Mouse (Mus musculus): Measurements from ENCODE around the gene Strc. TPM values are rescaled to one million over a fixed set of nuclear protein-coding genes. Genes with fewer than 3 reads are reported as not detected.

Gene Strc
- polyA plus RNA-seq, 1 experiment from 2014 or later: not detected

DNA sequence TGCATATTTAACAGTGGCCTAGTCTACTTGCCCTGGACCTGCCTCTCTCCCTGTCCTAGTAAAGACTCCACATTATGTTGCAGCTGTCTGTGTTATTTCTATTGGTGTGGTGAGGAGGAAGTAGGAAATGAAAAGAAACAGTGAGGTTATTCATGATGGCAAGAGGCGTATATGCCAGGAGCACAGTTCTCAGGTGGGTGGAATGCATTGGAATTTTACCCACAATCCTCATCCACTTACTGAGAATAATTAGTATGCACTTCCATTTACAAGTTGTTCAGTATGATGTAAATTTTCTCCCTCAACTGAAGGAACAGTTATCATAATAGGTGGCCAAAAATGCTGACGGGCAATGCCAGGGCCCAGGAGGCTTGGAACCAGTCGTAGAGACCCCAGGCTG lies 23.3 kb downstream of the Strc start:
- WGBS: 58% methylated on average over 3 of the region's 3 CpGs
- peaks cover 4% of the 10 kb centered on the region; the same call in 1 of the 2 replicates for H3K27me3 ChIP-seq (replicated peaks; ENCODE audit: control insufficient read depth, insufficient read depth, low read length)
- H3K4me2 ChIP-seq (ENCODE audit: low read length): no peak overlapping the region
- 0 out of 2 replicates have a peak, but pooled peaks cover 4% of the 10 kb centered on the region for H3K4me1 ChIP-seq (replicated peaks; ENCODE audit: control insufficient read depth, insufficient read depth, low read length)
- no peaks in the 10 kb centered on the region for H3K36me3 ChIP-seq (ENCODE audit: control insufficient read depth, insufficient read depth)
- no peak for ATAC-seq
- no peaks in the 10 kb centered on the region for H3K9me3 ChIP-seq (ENCODE audit: control insufficient read depth, low read length)
- H3K4me3 ChIP-seq (replicated peaks; ENCODE audit: low read length): no peak overlapping the region
- H3K27ac ChIP-seq (ENCODE audit: low read length): no peak overlapping the region
- no peak overlapping the region for H3K9ac ChIP-seq (replicated peaks; ENCODE audit: low read depth, low read length)

DNA sequence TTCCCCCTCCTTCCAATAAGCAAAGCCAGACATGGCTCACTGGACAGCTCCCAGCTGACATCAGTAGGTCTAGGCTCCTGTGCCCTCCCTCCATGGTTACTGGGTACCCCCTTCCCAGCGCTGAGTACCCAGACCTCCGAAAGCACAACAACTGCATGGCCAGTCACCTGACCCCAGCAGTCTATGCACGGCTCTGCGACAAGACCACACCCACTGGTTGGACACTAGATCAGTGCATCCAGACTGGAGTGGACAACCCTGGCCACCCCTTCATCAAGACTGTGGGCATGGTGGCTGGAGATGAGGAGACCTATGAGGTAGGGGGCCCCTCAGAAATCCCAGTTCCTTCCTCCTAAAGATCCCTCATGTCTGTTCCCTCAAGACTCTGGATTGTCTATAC lies 27.5 kb downstream of the Strc start:
- Histone ChIP-seq H3K36me3 (ENCODE audit: control insufficient read depth, insufficient read depth) (no peaks in the 10 kb centered on the region), H3K9me3 (ENCODE audit: control insufficient read depth, low read length) (no peaks in the 10 kb centered on the region), H3K27me3 (replicated peaks; ENCODE audit: control insufficient read depth, insufficient read depth, low read length) (peaks cover 13% of the 10 kb centered on the region), H3K4me3 (replicated peaks; ENCODE audit: low read length) (no peak overlapping the region), H3K4me2 (ENCODE audit: low read length) (peak overlapping the region; percentile 62; the same call in 1 of the 2 replicates), H3K27ac (ENCODE audit: low read length) (no peak overlapping the region), H3K9ac (replicated peaks; ENCODE audit: low read depth, low read length) (no peak overlapping the region), H3K4me1 (replicated peaks; ENCODE audit: control insufficient read depth, insufficient read depth, low read length) (peaks cover 9% of the 10 kb centered on the region)
- no peak for ATAC-seq
- WGBS: 43% methylated on average over 4 of the region's 4 CpGs

DNA sequence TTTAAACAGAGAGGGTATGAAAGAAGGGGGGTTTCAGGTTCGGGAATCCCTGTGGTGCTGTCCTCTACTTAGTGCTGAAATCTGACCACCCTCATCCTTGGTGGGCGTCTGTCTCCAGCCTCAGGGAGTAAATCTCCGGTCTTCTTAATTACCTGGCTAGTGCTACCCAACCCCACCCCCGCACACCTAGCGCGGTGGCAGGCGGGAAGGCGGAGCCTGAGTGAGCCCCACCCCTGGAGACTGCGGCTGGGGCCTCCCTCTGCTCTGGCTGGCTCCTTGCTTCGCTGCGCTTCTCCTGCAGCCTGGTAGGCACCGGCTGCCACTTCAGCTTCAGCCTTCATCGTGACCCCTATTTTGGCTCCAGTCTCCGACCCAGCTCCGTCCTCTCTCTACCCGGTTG lies 28.6 kb downstream of the Strc start:
- H3K27ac ChIP-seq (ENCODE audit: low read length): no peak overlapping the region
- H3K36me3 ChIP-seq (ENCODE audit: control insufficient read depth, insufficient read depth): no peaks in the 10 kb centered on the region
- WGBS: 0% methylated on average over 16 of the region's 16 CpGs
- no peaks in the 10 kb centered on the region for H3K9me3 ChIP-seq (ENCODE audit: control insufficient read depth, low read length)
- H3K4me3 ChIP-seq (replicated peaks; ENCODE audit: low read length): peak overlapping the region; percentile 53
- H3K9ac ChIP-seq (replicated peaks; ENCODE audit: low read depth, low read length): peak overlapping the region; percentile 62
- ATAC-seq: peak; percentile 67
- H3K27me3 ChIP-seq (replicated peaks; ENCODE audit: control insufficient read depth, insufficient read depth, low read length): peaks cover 13% of the 10 kb centered on the region
- H3K4me2 ChIP-seq (ENCODE audit: low read length): peak overlapping the region; percentile 62
- peaks cover 14% of the 10 kb centered on the region for H3K4me1 ChIP-seq (replicated peaks; ENCODE audit: control insufficient read depth, insufficient read depth, low read length)

- 5% methylated on average over 4 of the region's 4 CpGs for WGBS
- H3K27ac ChIP-seq (ENCODE audit: low read length): no peak overlapping the region
- H3K4me2 ChIP-seq (ENCODE audit: low read length): peak overlapping the region; percentile 62
- H3K27me3 ChIP-seq (replicated peaks; ENCODE audit: control insufficient read depth, insufficient read depth, low read length): peaks cover 13% of the 10 kb centered on the region
- H3K36me3 ChIP-seq (ENCODE audit: control insufficient read depth, insufficient read depth): no peaks in the 10 kb centered on the region
- peaks cover 14% of the 10 kb centered on the region for H3K4me1 ChIP-seq (replicated peaks; ENCODE audit: control insufficient read depth, insufficient read depth, low read length)
- H3K9ac ChIP-seq (replicated peaks; ENCODE audit: low read depth, low read length): peak overlapping the region; percentile 62
- no peak for ATAC-seq
- H3K9me3 ChIP-seq (ENCODE audit: control insufficient read depth, low read length): no peaks in the 10 kb centered on the region
- H3K4me3 ChIP-seq (replicated peaks; ENCODE audit: low read length): peak overlapping the region; percentile 53
Observed at GRCm38 (mm10) chr2:121357961-121358360, 29.0 kb downstream of the Strc start.

- WGBS: 47% methylated on average over 5 of the region's 5 CpGs
- Histone ChIP-seq H3K4me3 (replicated peaks; ENCODE audit: low read length) (peak within 1 kb of the TSS; percentile 53), H3K4me1 (replicated peaks; ENCODE audit: control insufficient read depth, insufficient read depth, low read length) (peaks cover 14% of the 10 kb centered on the region), H3K27ac (ENCODE audit: low read length) (no peak within 1 kb of the TSS), H3K9ac (replicated peaks; ENCODE audit: low read depth, low read length) (peak within 1 kb of the TSS; percentile 62), H3K9me3 (ENCODE audit: control insufficient read depth, low read length) (no peaks in the 10 kb centered on the region), H3K4me2 (ENCODE audit: low read length) (peak within 1 kb of the TSS; percentile 62), H3K36me3 (ENCODE audit: control insufficient read depth, insufficient read depth) (no peaks in the 10 kb centered on the region), H3K27me3 (replicated peaks; ENCODE audit: control insufficient read depth, insufficient read depth, low read length) (peaks cover 13% of the 10 kb centered on the region)
- ATAC-seq: no peak
Observed at GRCm38 (mm10) chr2:121357494-121357893, 29.5 kb downstream of the Strc start, which contains the start of gene Ckmt1. Gene Ckmt1 (plus strand): TSS chr2:121357714.

DNA sequence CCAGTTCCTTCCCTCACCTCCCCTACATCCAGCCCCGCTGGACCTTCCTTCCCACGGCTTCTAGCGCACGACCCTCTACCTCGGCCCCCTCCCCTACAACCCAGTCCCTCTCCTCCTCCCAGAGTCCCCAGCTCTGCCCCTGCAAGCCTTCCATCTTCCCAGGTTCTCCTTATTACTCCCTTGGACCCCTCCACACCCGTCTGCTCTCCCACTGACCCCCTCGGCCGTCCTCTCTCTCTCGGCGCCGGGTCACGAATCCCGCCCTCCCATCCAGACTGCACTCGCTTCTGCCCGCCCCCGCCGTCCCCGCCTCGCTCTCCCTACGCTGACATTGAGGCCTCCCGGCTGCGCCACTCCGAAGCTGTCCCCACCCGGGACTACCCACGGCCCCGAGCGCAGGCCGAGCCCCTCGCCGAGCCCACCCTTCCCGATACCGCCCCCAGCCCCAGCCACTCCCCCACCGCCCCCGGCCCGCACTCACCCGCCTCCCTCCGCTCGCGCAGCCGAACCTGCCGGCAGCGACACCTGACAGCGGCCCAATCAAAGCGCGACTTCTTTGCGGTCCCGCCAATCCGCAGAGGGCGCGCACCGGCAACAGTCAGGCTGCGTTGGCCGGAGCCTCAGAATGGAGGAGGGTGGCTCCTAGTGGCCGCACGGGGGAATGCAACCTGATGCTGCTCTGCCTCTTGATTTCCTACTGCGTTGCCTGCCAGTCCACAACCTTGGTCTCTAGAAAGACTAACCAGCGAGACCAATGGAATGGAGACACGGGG lies 32.0 kb downstream of the Strc start, which contains the start of gene Ppip5k1:
Ppip5k1 (minus strand) TSS at position 577 of the 773 bp plus-strand sequence.
- H3K27me3 ChIP-seq (replicated peaks; ENCODE audit: control insufficient read depth, insufficient read depth, low read length): peaks cover 13% of the 10 kb centered on the region
- peak within 1 kb of the TSS; percentile 55 for H3K27ac ChIP-seq (ENCODE audit: low read length)
- H3K4me3 ChIP-seq (replicated peaks; ENCODE audit: low read length): peak within 1 kb of the TSS; percentile 85
- peak within 1 kb of the TSS; percentile 80 for H3K9ac ChIP-seq (replicated peaks; ENCODE audit: low read depth, low read length)
- under 1% methylated on average over 56 of the region's 58 CpGs for WGBS
- no peaks in the 10 kb centered on the region for H3K36me3 ChIP-seq (ENCODE audit: control insufficient read depth, insufficient read depth)
- no peaks in the 10 kb centered on the region for H3K9me3 ChIP-seq (ENCODE audit: control insufficient read depth, low read length)
- peak; percentile 98 for ATAC-seq
- H3K4me2 ChIP-seq (ENCODE audit: low read length): peak within 1 kb of the TSS; percentile 89
- peaks cover 14% of the 10 kb centered on the region for H3K4me1 ChIP-seq (replicated peaks; ENCODE audit: control insufficient read depth, insufficient read depth, low read length)

DNA sequence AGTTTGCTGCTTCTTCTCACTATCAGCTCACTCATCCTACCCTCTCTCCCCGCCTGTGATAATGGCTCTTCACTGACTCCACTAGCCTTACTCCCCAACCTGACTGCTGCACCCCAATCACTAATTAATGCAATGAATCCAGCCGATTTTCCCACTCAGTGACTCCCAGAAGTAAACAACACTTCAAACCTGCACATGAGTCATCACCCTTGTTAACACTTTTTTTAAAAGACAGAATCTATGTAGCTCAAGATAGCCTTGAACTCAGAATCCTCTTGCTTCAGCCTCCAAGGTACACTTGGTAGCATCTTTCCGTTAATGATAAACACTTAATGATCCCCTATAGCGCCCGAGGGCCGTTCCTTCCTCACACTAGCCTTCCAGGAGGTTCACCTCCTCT lies 32.6 kb downstream of the Strc start:
- H3K36me3 ChIP-seq (ENCODE audit: control insufficient read depth, insufficient read depth): no peaks in the 10 kb centered on the region
- peaks cover 14% of the 10 kb centered on the region for H3K4me1 ChIP-seq (replicated peaks; ENCODE audit: control insufficient read depth, insufficient read depth, low read length)
- H3K9me3 ChIP-seq (ENCODE audit: control insufficient read depth, low read length): no peaks in the 10 kb centered on the region
- peak overlapping the region; percentile 80 for H3K9ac ChIP-seq (replicated peaks; ENCODE audit: low read depth, low read length)
- H3K4me3 ChIP-seq (replicated peaks; ENCODE audit: low read length): peak overlapping the region; percentile 85
- no peak for ATAC-seq
- no peak overlapping the region for H3K27ac ChIP-seq (ENCODE audit: low read length)
- 3% methylated on average over 6 of the region's 6 CpGs for WGBS
- H3K4me2 ChIP-seq (ENCODE audit: low read length): peak overlapping the region; percentile 89
- peaks cover 11% of the 10 kb centered on the region for H3K27me3 ChIP-seq (replicated peaks; ENCODE audit: control insufficient read depth, insufficient read depth, low read length)

- Histone ChIP-seq H3K9me3 (ENCODE audit: control insufficient read depth, low read length) (no peaks in the 10 kb centered on the region), H3K27me3 (replicated peaks; ENCODE audit: control insufficient read depth, insufficient read depth, low read length) (peaks cover 9% of the 10 kb centered on the region), H3K9ac (replicated peaks; ENCODE audit: low read depth, low read length) (no peak overlapping the region), H3K4me3 (replicated peaks; ENCODE audit: low read length) (no peak overlapping the region), H3K4me2 (ENCODE audit: low read length) (no peak overlapping the region), H3K27ac (ENCODE audit: low read length) (no peak overlapping the region), H3K36me3 (ENCODE audit: control insufficient read depth, insufficient read depth) (no peaks in the 10 kb centered on the region), H3K4me1 (replicated peaks; ENCODE audit: control insufficient read depth, insufficient read depth, low read length) (peaks cover 7% of the 10 kb centered on the region)
- WGBS: 77% methylated on average over 8 of the region's 8 CpGs
- no peak for ATAC-seq
Observed at GRCm38 (mm10) chr2:121353156-121353555, 33.8 kb downstream of the Strc start.

- Histone ChIP-seq H3K27ac (ENCODE audit: low read length) (no peak overlapping the region), H3K27me3 (replicated peaks; ENCODE audit: control insufficient read depth, insufficient read depth, low read length) (no peaks in the 10 kb centered on the region), H3K36me3 (ENCODE audit: control insufficient read depth, insufficient read depth) (peaks cover 2% of the 10 kb centered on the region; the same call in 1 of the 2 replicates), H3K4me1 (replicated peaks; ENCODE audit: control insufficient read depth, insufficient read depth, low read length) (no peaks in the 10 kb centered on the region), H3K4me3 (replicated peaks; ENCODE audit: low read length) (no peak overlapping the region), H3K9ac (replicated peaks; ENCODE audit: low read depth, low read length) (no peak overlapping the region), H3K4me2 (ENCODE audit: low read length) (no peak overlapping the region), H3K9me3 (ENCODE audit: control insufficient read depth, low read length) (no peaks in the 10 kb centered on the region)
- ATAC-seq: no peak
Observed at GRCm38 (mm10) chr2:121339057-121339456, 47.9 kb downstream of the Strc start.

Measured in forebrain, embryonic 16.5 days (tissue).